Mouse (Mus musculus) MEL (cell line): ENCODE measurements around the gene Efr3b. TPM values are rescaled to one million over a fixed set of nuclear protein-coding genes. Genes with fewer than 3 reads are reported as not detected.

ENCODE experiments used
- DNase-seq: peaks from one replicate; pipeline ENCODE4 v3.0.0; 2011; ENCODE audit warnings: low read depth, low spot score
- H3K27ac ChIP-seq: 2 replicates; pipeline ENCODE4 v1.5.1; 2012; ENCODE audit warnings: low read depth, mild to moderate bottlenecking, control low read depth, low read length, moderate library complexity; ENCODE audit not compliant: control insufficient read depth
- H3K27me3 ChIP-seq, 2 experiments: fragments of 150-350 bp in 1 of 2; sonication (generic) in 1 of 2; 2 replicates each; pipeline ENCODE4 v1.6.1; 2012; ENCODE audit warnings: low read length in 2 of 2, mild to moderate bottlenecking in 2 of 2, improper control_type of control experiment in 1 of 2, moderate library complexity in 1 of 2; ENCODE audit not compliant: insufficient read depth in 2 of 2, control insufficient read depth in 1 of 2
- H3K36me3 ChIP-seq, 2 experiments: 2 replicates each; pipeline ENCODE4 v1.6.1; 2012 to 2014; ENCODE audit warnings: low read length in 2 of 2, improper control_type of control experiment in 1 of 2, inconsistent platforms in 1 of 2, mild to moderate bottlenecking in 1 of 2; ENCODE audit not compliant: insufficient read depth in 2 of 2, control insufficient read depth in 1 of 2
- H3K4me1 ChIP-seq, 2 experiments: fragments of 150-350 bp in 1 of 2; sonication (generic) in 1 of 2; 2 replicates each; pipeline ENCODE4 v1.6.1; 2012; ENCODE audit warnings: low read length in 2 of 2, improper control_type of control experiment in 1 of 2, mild to moderate bottlenecking in 1 of 2; ENCODE audit not compliant: insufficient read depth in 2 of 2, control insufficient read depth in 1 of 2
- H3K4me3 ChIP-seq, 2 experiments: fragments of 150-350 bp in 1 of 2; sonication (generic) in 1 of 2; 2 replicates each; pipeline ENCODE4 v1.5.1; 2012; ENCODE audit warnings: low read depth in 2 of 2, low read length in 2 of 2, mild to moderate bottlenecking in 2 of 2, moderate library complexity in 2 of 2, control low read depth in 1 of 2, improper control_type of control experiment in 1 of 2; ENCODE audit not compliant: control insufficient read depth in 1 of 2, insufficient read depth in 1 of 2
- H3K79me2 ChIP-seq: 2 replicates; pipeline ENCODE4 v1.6.1; 2012; ENCODE audit warnings: mild to moderate bottlenecking, low read length, moderate library complexity; ENCODE audit not compliant: control insufficient read depth, poor library complexity, insufficient read depth
- H3K9ac ChIP-seq: 2 replicates; pipeline ENCODE4 v1.6.1; 2012; ENCODE audit warnings: low read depth, mild to moderate bottlenecking, control low read depth, low read length, moderate library complexity; ENCODE audit not compliant: control insufficient read depth, poor library complexity, severe bottlenecking
- H3K9me3 ChIP-seq: fragments of 150-350 bp; sonication (generic); replicated peaks from 2 replicates; pipeline ENCODE4 v1.6.1; 2012; ENCODE audit warnings: mild to moderate bottlenecking, low read length, improper control_type of control experiment, moderate library complexity; ENCODE audit not compliant: insufficient read depth
- CHD1 ChIP-seq: IDR thresholded peaks from 2 replicates; pipeline ENCODE4 v1.6.1; 2012; ENCODE audit warnings: low read depth, mild to moderate bottlenecking, inconsistent platforms, low read length, improper control_type of control experiment
- ELF1 ChIP-seq: IDR thresholded peaks from 2 replicates; pipeline ENCODE4 v1.6.1; 2014; ENCODE audit warnings: low read depth, mild to moderate bottlenecking, inconsistent platforms, low read length, improper control_type of control experiment, moderate library complexity
- GABPA ChIP-seq: IDR thresholded peaks from 2 replicates; pipeline ENCODE4 v1.6.1; 2012; ENCODE audit warnings: low read depth, mild to moderate bottlenecking, inconsistent platforms, low read length, improper control_type of control experiment, moderate library complexity
- KAT2A ChIP-seq: conservative IDR thresholded peaks from 2 replicates; pipeline ENCODE4 v1.6.1; 2012; ENCODE audit warnings: low read depth, low read length, improper control_type of control experiment, inconsistent platforms
- MAX ChIP-seq: IDR thresholded peaks from 2 replicates; pipeline ENCODE4 v1.6.1; 2011; ENCODE audit warnings: low read length, improper control_type of control experiment
- MAZ ChIP-seq: IDR thresholded peaks from 2 replicates; pipeline ENCODE4 v1.6.1; 2012; ENCODE audit warnings: low read depth, mild to moderate bottlenecking, inconsistent platforms, low read length, improper control_type of control experiment
- MEF2A ChIP-seq: IDR thresholded peaks from 2 replicates; pipeline ENCODE4 v1.6.1; 2014; ENCODE audit warnings: low read depth, mild to moderate bottlenecking, inconsistent platforms, low read length, improper control_type of control experiment; ENCODE audit not compliant: poor library complexity, insufficient replicate concordance, severe bottlenecking; ENCODE audit errors: extremely low read depth
- MXI1 ChIP-seq: IDR thresholded peaks from 2 replicates; pipeline ENCODE4 v1.6.1; 2011; ENCODE audit warnings: mild to moderate bottlenecking, low read depth, low read length, improper control_type of control experiment
- MYB ChIP-seq: IDR thresholded peaks from 2 replicates; pipeline ENCODE4 v1.6.1; 2011; ENCODE audit warnings: mild to moderate bottlenecking, low read depth, low read length, improper control_type of control experiment
- MYC ChIP-seq: IDR thresholded peaks from 2 replicates; pipeline ENCODE4 v1.6.1; 2011; ENCODE audit warnings: low read depth, mild to moderate bottlenecking, low read length, improper control_type of control experiment, moderate library complexity
- NELFE ChIP-seq: IDR thresholded peaks from 2 replicates; pipeline ENCODE4 v1.6.1; 2011; ENCODE audit warnings: low read depth, low read length, improper control_type of control experiment
- NRF1 ChIP-seq: IDR thresholded peaks from 2 replicates; pipeline ENCODE4 v1.6.1; 2014; ENCODE audit warnings: low read depth, mild to moderate bottlenecking, inconsistent platforms, low read length, improper control_type of control experiment, moderate library complexity; ENCODE audit not compliant: poor library complexity, insufficient read depth, severe bottlenecking
- POLR2AphosphoS2 ChIP-seq: IDR thresholded peaks from 2 replicates; pipeline ENCODE4 v1.6.1; 2011; ENCODE audit warnings: low read length, improper control_type of control experiment
- POLR2AphosphoS5 ChIP-seq: IDR thresholded peaks from 2 replicates; pipeline ENCODE4 v1.6.1; 2012; ENCODE audit warnings: low read depth, borderline replicate concordance, mild to moderate bottlenecking, inconsistent platforms, low read length, moderate library complexity, mixed read lengths
- RCOR1 ChIP-seq: IDR thresholded peaks from 2 replicates; pipeline ENCODE4 v1.6.1; 2012; ENCODE audit warnings: low read depth, mild to moderate bottlenecking, inconsistent platforms, low read length, improper control_type of control experiment
- SMC3 ChIP-seq: IDR thresholded peaks from 2 replicates; pipeline ENCODE4 v1.6.1; 2011; ENCODE audit warnings: low read depth, low read length, improper control_type of control experiment
- TAL1 ChIP-seq: IDR thresholded peaks from 2 replicates; pipeline ENCODE4 v1.6.1; 2012; ENCODE audit warnings: mild to moderate bottlenecking, inconsistent platforms, low read length, moderate library complexity, mixed read lengths
- TBP ChIP-seq: IDR thresholded peaks from 2 replicates; pipeline ENCODE4 v1.8.0; 2011; ENCODE audit warnings: low read depth, low read length, improper control_type of control experiment
- TCF12 ChIP-seq: IDR thresholded peaks from 2 replicates; pipeline ENCODE4 v1.6.1; 2014; ENCODE audit warnings: low read depth, mild to moderate bottlenecking, inconsistent platforms, low read length, improper control_type of control experiment, moderate library complexity
- UBTF ChIP-seq: IDR thresholded peaks from 2 replicates; pipeline ENCODE4 v1.6.1; 2012; ENCODE audit warnings: low read depth, mild to moderate bottlenecking, inconsistent platforms, low read length, improper control_type of control experiment, moderate library complexity, borderline replicate concordance; ENCODE audit not compliant: insufficient read depth
- USF2 ChIP-seq, 2 experiments: IDR thresholded peaks; 2 replicates each; pipeline ENCODE4 v1.6.1; 2011 to 2012; ENCODE audit warnings: improper control_type of control experiment in 2 of 2, low read length in 2 of 2, borderline replicate concordance in 1 of 2, inconsistent platforms in 1 of 2, low read depth in 1 of 2, mild to moderate bottlenecking in 1 of 2; ENCODE audit not compliant: insufficient read depth in 1 of 2
- ZC3H11A ChIP-seq: IDR thresholded peaks from 2 replicates; pipeline ENCODE4 v1.6.1; 2012; ENCODE audit warnings: low read depth, mild to moderate bottlenecking, inconsistent platforms, low read length, improper control_type of control experiment
- ZKSCAN1 ChIP-seq: IDR thresholded peaks from 2 replicates; pipeline ENCODE4 v1.6.1; 2012; ENCODE audit warnings: low read depth, mild to moderate bottlenecking, inconsistent platforms, low read length, improper control_type of control experiment, moderate library complexity
- ZMIZ1 ChIP-seq: IDR thresholded peaks from 2 replicates; pipeline ENCODE4 v1.6.1; 2012; ENCODE audit warnings: low read depth, mild to moderate bottlenecking, inconsistent platforms, low read length, improper control_type of control experiment, moderate library complexity
- polyA plus RNA-seq, 2 experiments: library from polyadenylated mRNA; stranded (reverse) in 1 of 2; unstranded in 1 of 2; fragments of >175 nt in 1 of 2; fragments of >200 nt in 1 of 2; gene quantifications; 2 replicates each; pipeline versions ENCODE4 v1.2.1 to v1.2.4; 2012; ENCODE audit warnings: low replicate concordance in 2 of 2, low read depth in 1 of 2; ENCODE audit not compliant: insufficient read length in 2 of 2, insufficient read depth in 1 of 2, missing spikeins in 1 of 2
- total RNA-seq: library from RNA; depleted of rRNA; stranded (reverse); fragments of 300-350 nt; gene quantifications from 2 replicates; pipeline ENCODE4 v1.2.3, GENCODE M21; 2012

The Efr3b gene
- total and polyA plus RNA-seq, 3 experiments: 1.5 to 1.7 TPM; not detected in 1

DNA sequence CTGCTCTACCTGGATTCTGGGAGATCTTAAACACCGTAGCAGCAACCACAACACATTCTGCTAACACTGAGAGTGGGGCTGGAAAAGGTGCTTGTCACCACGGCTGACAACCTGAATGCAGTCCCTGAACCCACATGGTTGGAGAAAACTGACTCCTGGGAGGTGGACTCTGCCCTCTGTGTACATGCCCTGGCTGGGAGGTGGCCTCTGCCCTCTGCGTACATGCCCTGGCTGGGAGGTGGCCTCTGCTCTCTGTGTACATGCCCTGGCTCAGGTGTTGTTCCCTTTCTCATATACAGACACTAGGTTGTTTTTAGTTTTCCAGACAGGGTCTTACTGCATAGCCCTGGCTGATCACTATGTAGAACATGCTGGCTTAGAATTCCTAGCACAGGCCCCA lies 119.3 kb downstream of the Efr3b start:
- H3K9me3 ChIP-seq: no peaks in the 10 kb centered on the region
- TF ChIP-seq TBP: no peak
- TF ChIP-seq POLR2AphosphoS5: no peak
- TF ChIP-seq ELF1: no peak
- TF ChIP-seq MEF2A: no peak
- TF ChIP-seq ZMIZ1: no peak
- no peak for TF ChIP-seq MYB
- no peak for TF ChIP-seq TCF12
- TF ChIP-seq MAZ: no peak
- TF ChIP-seq RCOR1: no peak
- TF ChIP-seq KAT2A: no peak
- H3K9ac ChIP-seq: no peak overlapping the region
- no peaks in the 10 kb centered on the region; a peak in 1 of 4 replicates for H3K27me3 ChIP-seq
- no peak overlapping the region for H3K27ac ChIP-seq
- no peaks in the 10 kb centered on the region for H3K79me2 ChIP-seq
- no peaks in the 10 kb centered on the region for H3K36me3 ChIP-seq
- H3K4me1 ChIP-seq: no peaks in the 10 kb centered on the region
- no peak for DNase-seq
- no peak overlapping the region for H3K4me3 ChIP-seq

- H3K27me3 ChIP-seq: no peaks in the 10 kb centered on the region; a peak in 1 of 4 replicates
- TF ChIP-seq MXI1 (no peak), NELFE (no peak), ZKSCAN1 (no peak), USF2 (IDR thresholded peaks at IDR 0.05; ENCODE audit: borderline replicate concordance in 1 of 2, insufficient read depth in 1 of 2, low read depth in 1 of 2, low read length in 2 of 2) (no peak), CHD1 (no peak), MEF2A (no peak), UBTF (no peak), SMC3 (no peak), NRF1 (no peak), POLR2AphosphoS5 (no peak), MYC (no peak), ZMIZ1 (no peak), MAZ (no peak), TAL1 (no peak), MAX (no peak), ZC3H11A (no peak), POLR2AphosphoS2 (no peak), GABPA (no peak)
- TF ChIP-seq, all 39 proteins: peak for 0
- H3K9ac ChIP-seq: no peak overlapping the region
- DNase-seq: no peak
- no peaks in the 10 kb centered on the region for H3K9me3 ChIP-seq
- H3K4me3 ChIP-seq: no peak overlapping the region
- H3K4me1 ChIP-seq: no peaks in the 10 kb centered on the region
- no peaks in the 10 kb centered on the region for H3K36me3 ChIP-seq
- no peaks in the 10 kb centered on the region for H3K79me2 ChIP-seq
- H3K27ac ChIP-seq: no peak overlapping the region
Measured at GRCm38 (mm10) chr12:3918577-3918976, 120.1 kb downstream of the Efr3b start.
